Mouse (Mus musculus) retina, adult 2 months (tissue): ENCODE results near the gene Ly6g6c.

ENCODE experiments used
- DNase-seq: peaks from one replicate; pipeline ENCODE4 v3.0.0-alpha.2; 2012; ENCODE audit warnings: low read depth, low spot score

The Ly6g6c gene

GRCm38 (mm10) chr17:35064951-35065947, at the start of gene Ly6g6c:
Ly6g6c (plus strand) TSS chr17:35065388.
- DNase-seq: no peak

GRCm38 (mm10) chr17:35016376-35016775, 48.8 kb upstream of the Ly6g6c start, which contains the start of gene Vwa7:
Vwa7 (plus strand) TSS chr17:35016579.
- no peak for DNase-seq

- DNase-seq: no peak
These were observed 48.1 kb upstream of the Ly6g6c start for GRCm38 (mm10) chr17:35016791-35017705.

GRCm38 (mm10) chr17:35017706-35018030, 47.5 kb upstream of the Ly6g6c start:
- no peak for DNase-seq

- DNase-seq: no peak
These were observed 47.0 kb upstream of the Ly6g6c start for GRCm38 (mm10) chr17:35018171-35018570.

- no peak for DNase-seq
These were observed 45.3 kb upstream of the Ly6g6c start for GRCm38 (mm10) chr17:35019894-35020293.

GRCm38 (mm10) chr17:35020551-35020950, 44.6 kb upstream of the Ly6g6c start:
- DNase-seq: no peak

GRCm38 (mm10) chr17:35021163-35021808, 43.9 kb upstream of the Ly6g6c start:
- DNase-seq: peak; percentile 41

GRCm38 (mm10) chr17:35021842-35022477, 43.2 kb upstream of the Ly6g6c start:
- no peak for DNase-seq

- no peak for DNase-seq
These were observed 42.6 kb upstream of the Ly6g6c start for GRCm38 (mm10) chr17:35022541-35023060.

- no peak for DNase-seq
These were observed 42.0 kb upstream of the Ly6g6c start for GRCm38 (mm10) chr17:35023221-35023620.

- DNase-seq: no peak
These were observed 41.4 kb upstream of the Ly6g6c start for GRCm38 (mm10) chr17:35023756-35024155.

- DNase-seq: no peak
These were observed 40.9 kb upstream of the Ly6g6c start for GRCm38 (mm10) chr17:35024261-35024660.

- no peak for DNase-seq
These were observed 40.3 kb upstream of the Ly6g6c start for GRCm38 (mm10) chr17:35024691-35025488.

GRCm38 (mm10) chr17:35026206-35026605, 39.0 kb upstream of the Ly6g6c start:
- DNase-seq: no peak

- no peak for DNase-seq
These were observed 37.7 kb upstream of the Ly6g6c start, which contains the start of gene Sapcd1 for GRCm38 (mm10) chr17:35027277-35028068. Sapcd1 (minus strand) TSS chr17:35028016.

GRCm38 (mm10) chr17:35028315-35028714, 36.9 kb upstream of the Ly6g6c start:
- DNase-seq: no peak

- DNase-seq: no peak
These were observed 35.3 kb upstream of the Ly6g6c start for GRCm38 (mm10) chr17:35029691-35030532.
